Mouse (Mus musculus): Measurements from ENCODE around the gene Atcay.
"Not testable (repeated sequence)": the region's sequence is repeated elsewhere in the genome, so short reads cannot be mapped to it uniquely, and the experiment has no call there.

DNA sequence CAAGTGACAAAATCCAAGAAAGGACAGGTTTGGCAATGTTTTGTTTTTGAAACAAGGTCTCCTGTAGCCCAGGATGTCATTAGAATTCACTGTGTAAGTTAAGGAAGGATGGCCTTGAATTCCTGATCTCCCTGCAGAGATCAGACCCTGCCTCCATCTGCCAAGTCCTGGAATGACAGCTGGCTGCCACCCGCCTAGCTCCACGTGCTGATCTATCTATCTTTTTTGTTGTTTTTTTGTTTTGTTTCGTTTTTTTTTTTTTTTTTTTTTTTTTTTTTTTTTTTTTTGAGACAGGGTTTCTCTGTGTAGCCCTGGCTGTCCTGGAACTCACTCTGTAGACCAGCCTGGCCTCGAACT lies 55.3 kb downstream of the Atcay start:
- not testable (repeated sequence) for TF ChIP-seq CTCF (IDR thresholded peaks at IDR 0.05; ENCODE audit: extremely low read depth, insufficient read length, insufficient replicate concordance, low read depth, low read length); POLR2A (IDR thresholded peaks at IDR 0.05; ENCODE audit: low read depth, low read length)

Data from small intestine, adult 2 months (tissue).